Mouse (Mus musculus) left cerebral cortex, adult 6 months (tissue): ENCODE measurements around the gene Slc16a4. TPM values are rescaled to one million over a fixed set of nuclear protein-coding genes. Genes with fewer than 3 reads are reported as not detected.

ENCODE experiments used
- long read RNA-seq, 2 experiments: library from polyadenylated mRNA; unstranded; transcript quantifications; one replicate each; pipeline ENCODE4 v2.0.0; 2019 to 2020
- polyA plus RNA-seq: library from polyadenylated mRNA; unstranded; fragments of <200 nt; fragmentation: Nextera tagmentation; gene quantifications from 2 replicates; pipeline ENCODE4 v1.2.3, GENCODE M21; 2021

Gene Slc16a4
- 1.1 and 1.8 TPM in 2 replicates for polyA plus RNA-seq
- long read RNA-seq, experiment 1, partial matches to known transcripts: 0 of 6 reads
- long read RNA-seq, experiment 1, other reads (novel, unspliced or antisense): 3 of 6 reads
- long read RNA-seq, experiment 2, partial matches to known transcripts: 1 of 3 reads
- long read RNA-seq, experiment 2, other reads (novel, unspliced or antisense): 0 of 3 reads

GRCm38 (mm10) chr3:107290764-107291381, at the start of gene Slc16a4:
Slc16a4 (plus strand) TSS chr3:107291230.

GRCm38 (mm10) chr3:107278479-107279269, 12.4 kb upstream of the Slc16a4 start, which contains the start of gene Lamtor5:
Lamtor5 (plus strand) TSS chr3:107278858.

GRCm38 (mm10) chr3:107333381-107334201, 42.6 kb downstream of the Slc16a4 start, which contains the start of gene Rbm15:
Rbm15 (minus strand) TSS chr3:107333673.

Other genes with a start within 250 kb of the Slc16a4 start
- 16.7 and 20.3 TPM in 2 replicates for gene Kcna2, start 190.1 kb upstream of the Slc16a4 start, polyA plus RNA-seq
- 0.32 TPM in 1 of 2 replicates, not detected in the other for gene Kcna10, start 108.2 kb upstream of the Slc16a4 start, polyA plus RNA-seq
- not detected in 2 replicates for gene Cym, start 69.5 kb upstream of the Slc16a4 start, polyA plus RNA-seq
- not detected in 2 replicates for gene A630076J17Rik, start 60.6 kb upstream of the Slc16a4 start, polyA plus RNA-seq
- gene Prok1, start 51.5 kb upstream of the Slc16a4 start, polyA plus RNA-seq: not detected in 2 replicates
- gene Lamtor5, start 12.4 kb upstream of the Slc16a4 start, polyA plus RNA-seq: 271 and 346 TPM in 2 replicates
- gene Rbm15, start 42.4 kb downstream of the Slc16a4 start, polyA plus RNA-seq: 10.6 and 11.0 TPM in 2 replicates
- 17.8 and 37.8 TPM in 2 replicates for gene Kcnc4, start 168.3 kb downstream of the Slc16a4 start, polyA plus RNA-seq
- gene Slc6a17, start 226.8 kb downstream of the Slc16a4 start, polyA plus RNA-seq: 141 and 154 TPM in 2 replicates